Mouse (Mus musculus): ENCODE data around the gene Fus. TPM values are rescaled to one million over a fixed set of nuclear protein-coding genes. Genes with fewer than 3 reads are reported as not detected.
A peak's percentile ranks its signal among the peaks of the same experiment; 100 is the strongest.

Fus gene
- polyA plus RNA-seq, 1 experiment from 2014 or later, result 318 TPM

GRCm38 (mm10) chr7:128000068-128000950 is 33.1 kb downstream of the Fus start:
- no peak for ATAC-seq
- Histone ChIP-seq H3K36me3 (ENCODE audit: control insufficient read depth, insufficient read depth, low read length) (no peaks in the 10 kb centered on the region), H3K4me1 (ENCODE audit: control insufficient read depth, insufficient read depth, low read depth, low read length) (peaks cover 3% of the 10 kb centered on the region), H3K9me3 (ENCODE audit: control insufficient read depth, low read length) (no peaks in the 10 kb centered on the region), H3K27ac (ENCODE audit: low read depth, low read length) (no peak overlapping the region), H3K4me3 (ENCODE audit: low read length) (no peak overlapping the region), H3K27me3 (replicated peaks; ENCODE audit: control insufficient read depth, insufficient read depth, low read length) (no peaks in the 10 kb centered on the region), H3K9ac (ENCODE audit: low read depth, low read length) (no peak overlapping the region), H3K4me2 (ENCODE audit: low read length) (no peak overlapping the region)
- WGBS, result 66% methylated on average over 1 of the region's 1 CpGs

GRCm38 (mm10) chr7:128003098-128003497 is 35.8 kb downstream of the Fus start:
- Histone ChIP-seq H3K27me3 (replicated peaks; ENCODE audit: control insufficient read depth, insufficient read depth, low read length) (no peaks in the 10 kb centered on the region), H3K4me2 (ENCODE audit: low read length) (no peak overlapping the region), H3K27ac (ENCODE audit: low read depth, low read length) (no peak overlapping the region), H3K9me3 (ENCODE audit: control insufficient read depth, low read length) (no peaks in the 10 kb centered on the region), H3K4me1 (ENCODE audit: control insufficient read depth, insufficient read depth, low read depth, low read length) (peaks cover 3% of the 10 kb centered on the region), H3K9ac (ENCODE audit: low read depth, low read length) (no peak overlapping the region), H3K36me3 (ENCODE audit: control insufficient read depth, insufficient read depth, low read length) (no peaks in the 10 kb centered on the region), H3K4me3 (ENCODE audit: low read length) (no peak overlapping the region)
- WGBS, result 85% methylated on average over 6 of the region's 6 CpGs
- ATAC-seq, result no peak

DNA sequence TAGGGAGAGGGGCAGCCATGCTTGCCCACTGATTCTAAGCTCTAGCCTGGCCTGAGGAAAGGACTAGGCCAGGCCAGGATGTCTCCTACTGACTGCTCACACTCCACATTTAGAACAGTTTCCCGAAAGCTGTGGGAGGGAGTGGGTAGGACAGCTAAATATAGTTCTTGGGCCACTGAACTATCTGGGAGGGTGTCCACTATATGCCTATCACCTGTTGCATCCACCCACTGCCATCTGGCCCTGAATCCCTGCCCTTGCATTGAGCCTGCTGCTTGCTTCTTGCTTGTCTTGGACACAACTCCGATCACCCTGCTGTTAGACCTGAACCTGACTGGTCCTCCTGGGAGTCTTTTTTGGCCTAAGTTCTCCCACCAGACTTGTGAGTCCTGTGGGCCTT is 36.4 kb downstream of the Fus start, which contains the start of gene Trim72:
Gene Trim72 (plus strand): TSS at position 262 of the 400 bp plus-strand sequence.
- ATAC-seq, result no peak
- 0 out of 2 replicates have a peak within 1 kb of the TSS, but pooled peaks have one; percentile 6 for H3K4me2 ChIP-seq (ENCODE audit: low read length)
- H3K4me3 ChIP-seq (ENCODE audit: low read length), result no peak within 1 kb of the TSS
- H3K4me1 ChIP-seq (ENCODE audit: control insufficient read depth, insufficient read depth, low read depth, low read length), result peaks cover 3% of the 10 kb centered on the region
- WGBS, result 90% methylated on average over 2 of the region's 2 CpGs
- H3K9me3 ChIP-seq (ENCODE audit: control insufficient read depth, low read length), result no peaks in the 10 kb centered on the region
- no peaks in the 10 kb centered on the region for H3K36me3 ChIP-seq (ENCODE audit: control insufficient read depth, insufficient read depth, low read length)
- no peaks in the 10 kb centered on the region for H3K27me3 ChIP-seq (replicated peaks; ENCODE audit: control insufficient read depth, insufficient read depth, low read length)
- no peak within 1 kb of the TSS for H3K9ac ChIP-seq (ENCODE audit: low read depth, low read length)
- H3K27ac ChIP-seq (ENCODE audit: low read depth, low read length), result no peak within 1 kb of the TSS

DNA sequence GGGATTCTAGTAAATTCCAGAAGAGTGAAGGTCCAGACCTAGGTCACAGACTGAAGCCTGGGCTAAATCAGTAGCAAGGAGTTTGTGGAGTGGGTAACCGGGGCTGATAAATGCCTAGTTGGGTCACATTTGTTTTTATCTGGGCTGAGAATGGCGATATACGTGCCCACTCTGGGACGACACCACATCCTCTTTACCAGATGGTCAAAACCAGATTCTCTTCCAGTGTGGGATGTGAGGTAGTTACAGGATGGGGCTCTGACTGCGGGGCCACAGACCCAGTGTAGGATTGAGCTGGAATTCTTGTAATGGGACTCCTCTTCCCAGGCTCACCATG is 36.9 kb downstream of the Fus start:
- no peaks in the 10 kb centered on the region for H3K36me3 ChIP-seq (ENCODE audit: control insufficient read depth, insufficient read depth, low read length)
- H3K4me2 ChIP-seq (ENCODE audit: low read length), result no peak overlapping the region
- 78% methylated on average over 5 of the region's 5 CpGs for WGBS
- H3K4me1 ChIP-seq (ENCODE audit: control insufficient read depth, insufficient read depth, low read depth, low read length), result peaks cover 3% of the 10 kb centered on the region
- H3K27me3 ChIP-seq (replicated peaks; ENCODE audit: control insufficient read depth, insufficient read depth, low read length), result no peaks in the 10 kb centered on the region
- H3K9ac ChIP-seq (ENCODE audit: low read depth, low read length), result no peak overlapping the region
- no peak for ATAC-seq
- no peak overlapping the region for H3K27ac ChIP-seq (ENCODE audit: low read depth, low read length)
- no peaks in the 10 kb centered on the region for H3K9me3 ChIP-seq (ENCODE audit: control insufficient read depth, low read length)
- H3K4me3 ChIP-seq (ENCODE audit: low read length), result no peak overlapping the region

GRCm38 (mm10) chr7:128004487-128005362 is 37.5 kb downstream of the Fus start:
- H3K4me2 ChIP-seq (ENCODE audit: low read length), result 0 out of 2 replicates have a peak overlapping the region, but pooled peaks have one; percentile 6
- no peaks in the 10 kb centered on the region for H3K27me3 ChIP-seq (replicated peaks; ENCODE audit: control insufficient read depth, insufficient read depth, low read length)
- no peak overlapping the region for H3K27ac ChIP-seq (ENCODE audit: low read depth, low read length)
- peaks cover 3% of the 10 kb centered on the region for H3K4me1 ChIP-seq (ENCODE audit: control insufficient read depth, insufficient read depth, low read depth, low read length)
- no peaks in the 10 kb centered on the region for H3K9me3 ChIP-seq (ENCODE audit: control insufficient read depth, low read length)
- H3K9ac ChIP-seq (ENCODE audit: low read depth, low read length), result no peak overlapping the region
- 30% methylated on average over 35 of the region's 35 CpGs for WGBS
- ATAC-seq, result no peak
- no peak overlapping the region for H3K4me3 ChIP-seq (ENCODE audit: low read length)
- no peaks in the 10 kb centered on the region for H3K36me3 ChIP-seq (ENCODE audit: control insufficient read depth, insufficient read depth, low read length)

DNA sequence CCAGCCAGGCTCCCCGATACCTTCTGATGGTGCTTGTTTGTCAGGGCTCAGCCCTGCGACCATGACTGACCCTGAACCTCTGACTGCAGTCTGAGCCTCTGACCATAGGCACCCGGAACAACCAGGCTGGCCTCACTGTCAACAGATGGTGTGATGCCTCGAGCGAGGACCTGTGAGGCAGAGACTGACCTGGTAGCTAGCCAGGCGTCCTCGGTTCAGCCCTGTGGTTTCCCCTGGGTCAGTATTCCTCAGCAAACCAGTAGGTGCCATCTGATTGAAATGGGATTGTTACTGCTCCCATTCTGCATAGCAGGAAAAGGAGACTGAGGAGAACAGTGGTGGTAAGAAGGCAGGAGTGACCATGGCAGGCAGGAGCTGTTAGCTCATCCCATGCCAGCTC is 38.9 kb downstream of the Fus start:
- H3K4me3 ChIP-seq (ENCODE audit: low read length), result no peak overlapping the region
- WGBS, result 80% methylated on average over 7 of the region's 7 CpGs

DNA sequence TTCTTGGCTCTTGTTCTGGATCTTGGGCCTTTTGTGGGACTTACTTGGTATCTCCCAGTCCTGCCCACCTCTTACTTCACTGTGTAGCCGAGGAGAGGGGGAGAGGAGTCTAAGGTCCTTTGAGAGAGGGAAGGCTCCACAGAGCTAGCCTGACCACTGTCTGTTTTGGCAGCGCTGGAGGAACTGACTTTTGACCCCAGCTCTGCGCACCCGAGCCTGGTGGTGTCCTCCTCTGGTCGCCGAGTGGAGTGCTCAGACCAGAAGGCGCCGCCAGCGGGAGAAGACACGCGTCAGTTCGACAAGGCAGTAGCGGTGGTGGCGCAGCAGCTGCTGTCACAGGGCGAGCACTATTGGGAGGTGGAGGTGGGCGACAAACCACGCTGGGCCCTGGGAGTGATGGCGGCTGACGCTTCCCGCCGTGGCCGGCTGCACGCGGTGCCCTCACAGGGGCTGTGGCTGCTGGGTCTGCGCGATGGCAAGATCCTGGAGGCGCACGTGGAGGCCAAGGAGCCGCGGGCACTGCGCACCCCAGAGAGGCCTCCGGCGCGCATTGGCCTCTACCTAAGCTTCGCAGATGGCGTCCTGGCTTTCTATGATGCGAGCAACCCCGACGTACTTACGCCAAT is 42.6 kb downstream of the Fus start:
- Histone ChIP-seq H3K9me3 (ENCODE audit: control insufficient read depth, low read length) (no peaks in the 10 kb centered on the region), H3K4me3 (ENCODE audit: low read length) (peak overlapping the region; percentile 15; the same call in 1 of the 2 replicates), H3K27ac (ENCODE audit: low read depth, low read length) (no peak overlapping the region), H3K36me3 (ENCODE audit: control insufficient read depth, insufficient read depth, low read length) (no peaks in the 10 kb centered on the region), H3K4me1 (ENCODE audit: control insufficient read depth, insufficient read depth, low read depth, low read length) (no peaks in the 10 kb centered on the region; the same call in 1 of the 2 replicates), H3K27me3 (replicated peaks; ENCODE audit: control insufficient read depth, insufficient read depth, low read length) (no peaks in the 10 kb centered on the region), H3K4me2 (ENCODE audit: low read length) (peak overlapping the region; percentile 5; the same call in 1 of the 2 replicates), H3K9ac (ENCODE audit: low read depth, low read length) (no peak overlapping the region)
- WGBS, result 49% methylated on average over 33 of the region's 40 CpGs
- no peak for ATAC-seq

More for the DNA sequence above, 38.9 kb downstream of the Fus start:
- H3K27me3 ChIP-seq (replicated peaks; ENCODE audit: control insufficient read depth, insufficient read depth, low read length), result no peaks in the 10 kb centered on the region
- no peak for ATAC-seq
- no peak overlapping the region for H3K4me2 ChIP-seq (ENCODE audit: low read length)
- peaks cover 3% of the 10 kb centered on the region for H3K4me1 ChIP-seq (ENCODE audit: control insufficient read depth, insufficient read depth, low read depth, low read length)
- no peaks in the 10 kb centered on the region for H3K36me3 ChIP-seq (ENCODE audit: control insufficient read depth, insufficient read depth, low read length)
- H3K27ac ChIP-seq (ENCODE audit: low read depth, low read length), result no peak overlapping the region
- no peaks in the 10 kb centered on the region for H3K9me3 ChIP-seq (ENCODE audit: control insufficient read depth, low read length)
- H3K9ac ChIP-seq (ENCODE audit: low read depth, low read length), result no peak overlapping the region

DNA sequence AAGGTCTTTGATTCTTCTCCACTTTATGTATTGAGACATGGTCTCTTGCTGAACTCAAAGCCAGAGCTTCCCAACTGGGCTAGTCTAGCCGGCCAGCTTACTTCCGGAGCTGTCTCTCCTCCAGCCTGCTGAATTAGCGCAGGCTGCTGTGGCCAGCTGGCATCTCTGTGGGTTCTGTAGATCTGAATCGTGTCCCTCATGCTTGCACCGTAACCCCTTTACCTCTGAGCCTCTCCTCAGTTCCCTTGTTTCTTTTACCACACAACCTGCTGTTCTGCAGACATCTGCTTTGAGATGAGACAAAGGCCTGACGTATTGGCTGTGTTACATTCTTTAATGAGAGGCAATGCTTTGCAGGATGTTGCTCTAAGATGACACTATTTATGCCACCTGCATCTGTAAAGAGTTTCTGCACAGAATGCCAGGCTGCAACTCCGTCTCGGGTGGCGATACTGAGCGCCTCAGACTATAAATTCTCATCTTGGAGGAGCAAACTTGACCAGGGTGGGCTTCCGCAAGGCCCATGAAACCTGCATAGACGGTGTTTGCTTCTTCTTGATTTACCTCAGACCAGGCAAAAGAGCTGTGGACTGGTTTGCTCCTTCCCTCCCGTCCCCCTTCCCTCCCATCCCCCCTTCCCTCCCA is 45.0 kb downstream of the Fus start:
- Histone ChIP-seq H3K27ac (ENCODE audit: low read depth, low read length) (no peak overlapping the region), H3K4me2 (ENCODE audit: low read length) (no peak overlapping the region), H3K4me1 (ENCODE audit: control insufficient read depth, insufficient read depth, low read depth, low read length) (no peaks in the 10 kb centered on the region), H3K9me3 (ENCODE audit: control insufficient read depth, low read length) (no peaks in the 10 kb centered on the region), H3K36me3 (ENCODE audit: control insufficient read depth, insufficient read depth, low read length) (no peaks in the 10 kb centered on the region), H3K9ac (ENCODE audit: low read depth, low read length) (no peak overlapping the region), H3K4me3 (ENCODE audit: low read length) (no peak overlapping the region), H3K27me3 (replicated peaks; ENCODE audit: control insufficient read depth, insufficient read depth, low read length) (no peaks in the 10 kb centered on the region)
- 69% methylated on average over 13 of the region's 13 CpGs for WGBS
- ATAC-seq, result no peak

All from hindbrain, embryonic 16.5 days (tissue).